Mouse (Mus musculus): ENCODE measurements around the gene Atp1a4.
"Not testable (repeated sequence)": the region's sequence is repeated elsewhere in the genome, so short reads cannot be mapped to it uniquely, and the experiment has no call there.

Gene Atp1a4

DNA sequence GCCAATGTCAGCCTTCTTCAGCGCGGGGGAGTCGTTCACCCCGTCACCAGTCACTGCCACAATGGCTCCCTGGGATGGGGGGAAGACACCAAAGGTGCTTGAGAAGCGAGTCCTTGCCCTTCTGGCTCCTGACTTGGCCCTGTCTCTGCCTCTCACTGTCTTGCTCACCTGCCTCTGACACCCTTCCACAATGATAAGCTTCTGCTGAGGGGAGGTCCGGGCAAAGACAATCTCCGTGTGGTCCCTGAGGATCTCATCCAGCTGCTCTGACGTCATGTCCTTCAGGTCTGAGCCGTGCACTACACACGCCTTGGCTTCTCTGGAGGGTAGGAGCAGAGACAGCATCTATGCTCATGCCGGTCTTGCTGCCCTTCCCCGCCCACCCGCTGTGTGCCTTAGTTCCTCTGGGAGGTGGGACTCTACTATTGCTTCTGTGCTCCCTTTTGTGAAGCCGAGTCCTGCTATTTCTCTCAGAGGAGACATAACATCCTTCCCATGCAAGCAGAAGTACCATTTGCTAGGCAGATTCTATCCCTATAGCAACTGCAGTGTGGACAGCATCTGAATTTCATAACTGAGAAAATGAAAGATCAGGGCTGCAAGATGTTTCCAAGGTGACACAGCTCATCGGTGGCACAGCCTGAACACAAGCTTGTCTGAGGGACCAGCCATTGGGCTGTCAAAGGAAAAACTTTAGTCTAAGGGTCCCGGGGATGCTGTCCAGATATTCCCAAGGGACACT is 21.7 kb upstream of the Atp1a4 start:
- no peak for DNase-seq

DNA sequence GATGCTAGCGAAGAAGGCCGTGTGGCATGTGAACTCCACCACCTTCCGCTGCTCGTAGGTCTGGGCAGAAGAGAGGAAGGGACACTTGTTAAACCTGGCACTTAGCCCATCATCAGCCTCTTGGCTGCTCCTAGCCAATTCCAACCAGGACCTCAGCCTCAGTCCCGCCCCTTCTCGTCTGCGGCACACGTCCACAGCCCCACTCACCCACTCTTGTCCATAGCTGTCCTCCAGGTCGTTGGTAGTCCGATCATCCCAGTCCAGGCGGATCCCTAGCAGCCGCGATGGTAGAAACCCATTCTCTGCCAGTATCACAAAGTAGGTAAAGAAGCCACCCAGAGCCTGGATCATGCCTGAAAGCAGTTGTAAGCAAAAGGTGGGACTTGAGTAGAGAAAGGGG is 20.1 kb upstream of the Atp1a4 start:
- no peak for DNase-seq

DNA sequence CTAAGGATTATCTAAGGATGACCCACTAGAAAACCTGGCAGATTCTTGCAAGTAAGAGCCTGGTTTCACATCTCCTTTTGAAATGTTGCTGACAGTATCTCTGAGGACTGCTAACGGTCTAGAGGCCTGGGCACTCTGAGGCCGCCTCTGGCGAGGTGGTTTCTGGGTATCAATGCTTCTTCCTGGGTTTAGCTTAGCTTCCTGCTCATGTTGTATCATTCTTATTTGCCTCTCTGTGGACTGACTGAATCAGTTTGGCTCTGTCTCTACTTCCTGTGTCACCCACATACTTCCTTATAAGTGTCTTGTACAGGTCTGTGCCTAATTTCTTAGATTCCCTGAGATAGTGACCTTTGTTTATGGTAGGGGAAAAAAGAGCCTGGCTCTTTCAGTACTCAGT is 19.0 kb upstream of the Atp1a4 start:
- no peak for DNase-seq

DNA sequence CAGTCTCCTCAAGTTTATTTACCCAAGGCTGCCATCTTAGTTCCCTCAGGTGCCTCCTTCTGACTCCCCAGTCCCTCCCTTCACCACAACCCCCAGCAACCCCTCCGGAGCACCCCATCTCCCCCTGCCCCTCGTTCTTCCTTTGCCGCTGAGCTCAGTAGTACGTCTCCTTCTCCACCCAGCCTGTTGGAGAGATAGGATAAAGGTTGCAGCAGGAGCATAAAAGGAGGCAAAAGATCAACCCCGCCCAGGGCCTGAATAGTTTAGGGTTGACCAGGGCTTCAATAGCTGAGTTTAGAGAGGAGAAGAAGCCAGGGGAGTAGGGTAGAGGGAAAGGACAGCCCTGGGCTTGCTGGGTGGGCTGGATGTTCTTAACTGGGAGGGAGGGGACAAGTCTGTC is 16.3 kb upstream of the Atp1a4 start:
- no peak for DNase-seq

DNA sequence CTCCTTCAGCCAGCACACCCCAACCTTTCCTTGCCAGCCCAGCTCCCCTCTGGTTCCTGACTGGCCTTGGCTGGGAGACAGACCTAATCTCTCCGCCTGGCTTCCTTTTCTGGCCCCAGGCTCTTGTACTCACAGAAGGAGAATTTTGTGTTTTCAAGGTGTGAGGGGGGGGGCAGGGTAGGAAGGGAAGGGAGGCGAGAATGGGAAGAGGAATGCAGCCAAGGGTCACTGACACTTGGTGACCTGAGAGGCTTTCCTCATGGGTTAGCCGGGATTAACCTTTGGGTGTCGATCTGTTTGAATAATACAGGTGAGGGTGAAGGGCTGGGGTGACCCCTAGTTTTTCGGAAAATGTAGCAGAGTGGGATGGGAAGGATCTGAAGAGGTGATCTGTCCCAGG is 15.9 kb upstream of the Atp1a4 start:
- DNase-seq: no peak

DNA sequence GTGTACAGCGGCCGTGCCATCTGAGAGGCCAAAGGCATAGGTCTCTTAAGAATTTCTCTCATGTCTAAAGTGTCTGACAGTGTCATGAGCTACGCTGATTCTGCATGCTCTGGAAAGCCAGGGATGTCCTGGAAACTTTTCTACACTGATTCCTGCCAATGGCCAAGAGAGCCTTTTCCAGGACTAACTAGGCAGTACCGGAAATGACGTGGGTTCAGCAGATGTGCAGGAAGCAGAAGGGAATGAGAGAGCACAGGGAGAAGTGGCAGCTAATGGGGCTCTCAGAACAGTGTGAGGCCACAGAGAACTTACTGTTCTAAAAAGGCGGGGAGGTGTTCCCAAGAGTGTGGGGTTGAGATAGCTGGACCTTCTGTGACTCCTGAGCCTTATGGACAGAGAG is 15.2 kb upstream of the Atp1a4 start:
- DNase-seq: no peak

DNA sequence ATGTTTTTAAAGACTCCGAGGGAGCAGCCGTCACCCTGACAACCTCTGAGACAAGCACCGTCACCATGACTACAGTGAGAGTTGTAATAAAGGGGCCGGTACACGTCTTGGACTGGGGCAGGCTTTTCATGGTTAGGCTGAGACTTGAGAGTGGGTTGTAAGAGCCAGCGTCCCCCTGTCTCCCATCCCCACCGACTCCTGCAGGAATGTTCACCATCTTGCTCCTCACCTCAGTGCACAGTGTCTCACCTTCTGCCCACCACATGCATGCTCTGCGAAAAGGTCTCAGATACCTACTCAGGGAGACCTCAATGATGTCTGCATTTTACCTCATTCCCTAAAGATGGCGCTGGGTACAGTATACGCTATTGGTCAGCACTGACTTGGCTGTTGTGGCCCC is 13.6 kb upstream of the Atp1a4 start:
- DNase-seq: no peak

DNA sequence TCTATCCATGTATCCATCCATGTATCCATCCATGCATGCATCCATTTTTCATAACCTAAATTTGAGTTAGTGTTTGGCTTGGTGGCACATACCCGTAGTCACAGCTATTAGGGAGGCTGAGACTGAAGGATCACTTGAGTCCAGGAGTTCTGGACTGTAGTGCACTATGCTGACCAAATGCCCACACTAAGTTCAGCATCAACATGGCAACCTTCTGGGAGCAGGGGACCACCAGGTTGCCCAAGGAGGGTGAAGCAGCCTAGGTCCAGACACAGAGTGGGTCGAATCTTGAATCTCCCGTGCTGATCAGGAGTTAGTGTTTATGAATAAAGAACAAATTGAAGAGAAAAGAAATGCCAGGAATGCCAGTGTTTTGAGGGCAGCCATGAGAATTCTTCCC is 13.0 kb upstream of the Atp1a4 start:
- DNase-seq: no peak

DNA sequence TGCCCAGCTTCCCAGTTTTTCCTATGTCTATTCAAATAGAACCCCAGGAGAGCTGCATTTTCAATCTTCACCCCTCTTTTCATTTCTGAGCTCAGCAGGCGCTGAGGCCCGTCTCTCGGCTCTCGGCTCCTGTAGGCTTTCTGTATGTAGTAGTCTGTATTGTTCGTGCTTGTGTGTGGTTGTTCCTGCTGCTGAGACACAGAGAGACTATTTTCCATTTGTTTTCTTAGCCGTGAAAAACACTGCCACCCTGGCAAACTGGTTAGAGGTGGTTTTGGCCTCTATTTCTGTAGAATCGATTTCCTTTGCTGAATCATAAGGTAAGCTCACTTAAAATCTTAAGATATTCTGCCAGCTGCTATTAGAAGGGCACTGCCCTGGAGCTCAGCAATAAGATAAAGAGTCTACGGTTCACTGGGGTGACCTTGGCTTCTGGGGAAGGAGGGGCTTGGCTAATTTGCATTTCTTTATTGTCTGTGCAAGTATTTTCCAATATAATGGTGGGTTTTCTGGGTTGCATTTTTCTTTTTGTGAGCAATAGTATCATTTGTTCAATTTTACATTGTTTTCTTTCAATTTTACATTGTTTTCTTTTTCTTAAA is 3.4 kb upstream of the Atp1a4 start, which contains the start of gene Igsf8:
Igsf8 (plus strand) TSS at position 165 of the 602 bp plus-strand sequence.
- no peak for DNase-seq

DNA sequence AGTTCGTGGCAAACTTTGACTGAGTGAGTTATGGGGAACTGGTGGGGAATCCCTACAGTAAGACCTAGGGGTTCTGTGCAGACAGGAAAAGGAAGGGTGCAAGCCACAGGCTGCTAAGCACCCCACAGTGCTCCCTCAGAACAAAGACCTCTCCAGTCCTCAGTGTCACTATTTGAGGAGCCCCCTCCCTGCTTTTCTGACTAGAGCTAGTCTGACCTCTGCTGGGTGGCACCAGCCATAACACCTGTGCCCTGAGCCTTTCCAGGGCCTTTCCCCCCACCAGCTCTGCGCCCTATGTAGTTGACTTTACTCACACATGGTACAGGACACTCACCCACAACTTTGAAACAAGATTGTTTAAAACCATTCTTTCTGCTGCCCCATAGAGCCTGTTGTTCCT is 10.5 kb downstream of the Atp1a4 start:
- DNase-seq: peak; percentile 32

DNA sequence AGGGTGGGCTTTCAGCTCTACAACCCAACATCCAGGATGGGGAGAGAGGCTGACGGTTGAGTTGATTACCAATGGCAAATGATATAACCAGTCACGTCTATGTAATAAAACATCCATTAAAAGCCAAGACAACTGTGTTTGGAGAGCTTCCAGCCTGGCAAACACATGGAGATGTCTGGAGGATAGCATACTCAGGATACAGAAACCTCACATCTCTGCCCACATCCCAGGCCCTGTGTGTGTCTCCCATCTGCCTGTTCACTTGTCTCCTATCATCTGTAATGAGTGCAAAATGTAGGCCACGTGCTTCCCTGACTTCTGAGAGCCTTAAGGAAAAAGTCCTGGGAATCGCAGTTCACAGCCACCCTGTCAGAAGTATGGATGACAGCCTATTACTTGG is 11.0 kb downstream of the Atp1a4 start:
- DNase-seq: no peak

DNA sequence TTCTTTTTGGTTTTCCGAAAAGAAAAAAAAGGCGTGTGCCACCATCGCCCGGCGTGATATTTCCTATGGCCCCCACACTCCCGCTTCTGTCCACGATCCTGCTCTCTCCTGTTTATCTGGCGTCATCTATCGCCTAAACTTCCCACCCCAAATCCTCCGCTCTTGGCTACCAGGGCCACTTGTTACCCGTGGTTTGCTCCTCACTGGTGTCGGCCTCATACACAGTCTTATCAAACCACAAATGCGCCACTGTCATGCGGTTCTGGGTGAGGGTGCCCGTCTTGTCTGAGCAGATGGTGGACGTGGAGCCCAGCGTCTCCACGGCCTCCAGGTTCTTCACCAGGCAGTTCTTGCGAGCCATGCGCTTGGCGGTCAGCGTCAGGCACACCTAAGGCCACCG is 13.6 kb downstream of the Atp1a4 start:
- DNase-seq: not testable (repeated sequence)

DNA sequence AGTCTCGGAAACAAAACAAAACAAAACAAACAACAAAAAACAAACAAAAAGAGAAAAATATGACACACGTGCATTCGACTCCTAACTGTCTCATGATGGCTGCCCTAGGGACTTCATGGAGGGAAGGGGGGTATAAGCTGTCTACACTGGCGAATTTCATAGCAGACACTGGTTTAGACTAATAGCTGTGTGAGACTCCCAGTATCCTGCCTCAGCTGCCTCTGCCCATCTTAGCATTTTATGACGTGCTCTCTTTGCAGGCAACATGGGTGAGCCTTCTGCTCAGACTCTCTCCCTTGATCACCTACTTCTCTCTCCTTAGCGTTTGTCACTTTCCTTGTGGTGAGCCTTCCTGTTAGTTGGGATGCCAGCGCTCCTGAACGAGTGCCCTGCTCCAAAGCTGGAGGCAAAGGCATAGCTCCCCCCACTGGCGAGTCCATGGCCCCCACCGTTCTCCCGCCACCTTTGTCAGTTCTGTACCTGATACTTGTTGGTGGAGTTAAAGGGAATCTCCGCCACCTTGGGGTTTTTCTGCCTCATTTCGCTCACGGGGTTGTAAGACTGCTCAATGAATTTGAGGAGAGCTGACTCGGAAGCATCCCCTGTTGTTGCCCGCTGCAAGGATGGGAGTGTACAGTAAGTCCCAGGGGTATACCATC is 14.5 kb downstream of the Atp1a4 start:
- peak; percentile 56 for DNase-seq

DNA sequence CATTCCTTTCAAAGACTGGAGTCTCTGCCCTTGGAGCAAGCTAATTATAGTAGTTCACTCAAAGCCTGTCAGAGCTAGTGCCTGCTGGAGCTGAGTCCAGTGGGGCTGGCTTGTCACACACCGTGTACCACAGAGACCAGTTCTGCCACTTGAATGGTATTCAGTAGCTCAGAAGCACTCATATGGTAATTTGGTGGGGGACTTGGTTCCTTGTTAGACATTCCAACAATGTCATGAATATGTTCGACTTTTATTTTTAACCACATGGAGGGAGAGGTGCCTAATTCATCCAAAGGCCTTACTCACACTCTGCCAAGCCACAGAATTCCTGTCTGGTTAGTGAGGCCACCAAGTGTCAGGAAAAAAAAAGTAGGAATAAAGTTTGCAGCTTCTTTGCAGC is 15.8 kb downstream of the Atp1a4 start:
- DNase-seq: no peak

DNA sequence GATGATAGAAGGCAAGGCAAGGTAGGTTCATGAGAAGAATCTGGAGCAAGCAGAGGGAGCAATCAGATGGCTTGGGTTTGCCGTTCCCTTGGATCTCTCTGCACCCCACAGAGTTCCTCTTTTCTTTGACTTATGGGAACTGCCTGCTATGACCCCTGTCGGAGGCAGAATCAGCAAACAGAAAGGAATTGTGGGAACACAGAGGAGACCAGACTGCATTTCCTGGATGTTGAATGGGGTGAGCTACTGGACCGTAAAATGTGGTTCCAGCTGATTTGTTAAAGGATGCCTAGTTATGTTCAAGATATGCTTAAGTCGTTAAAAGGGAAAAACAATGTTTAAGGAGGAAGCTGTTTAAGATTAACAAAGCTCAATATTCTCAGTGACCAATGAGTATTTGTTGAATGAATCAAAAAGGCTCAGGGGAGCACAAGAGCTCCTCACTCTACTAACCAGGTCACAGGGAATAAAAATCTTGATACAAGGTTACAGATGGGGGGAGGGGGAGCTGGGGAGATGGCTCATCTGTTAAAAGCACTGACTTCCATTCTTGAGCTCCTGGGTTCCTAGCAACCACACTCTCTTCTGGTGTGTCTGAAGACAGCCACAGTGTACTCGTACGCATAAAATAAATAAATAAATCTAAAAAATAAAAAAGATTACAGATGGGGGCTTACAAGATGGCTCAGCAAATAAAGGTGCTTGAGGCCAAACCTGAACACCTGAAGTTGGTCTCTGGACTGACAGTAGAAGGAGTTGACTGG is 17.1 kb downstream of the Atp1a4 start:
- DNase-seq: no peak

DNA sequence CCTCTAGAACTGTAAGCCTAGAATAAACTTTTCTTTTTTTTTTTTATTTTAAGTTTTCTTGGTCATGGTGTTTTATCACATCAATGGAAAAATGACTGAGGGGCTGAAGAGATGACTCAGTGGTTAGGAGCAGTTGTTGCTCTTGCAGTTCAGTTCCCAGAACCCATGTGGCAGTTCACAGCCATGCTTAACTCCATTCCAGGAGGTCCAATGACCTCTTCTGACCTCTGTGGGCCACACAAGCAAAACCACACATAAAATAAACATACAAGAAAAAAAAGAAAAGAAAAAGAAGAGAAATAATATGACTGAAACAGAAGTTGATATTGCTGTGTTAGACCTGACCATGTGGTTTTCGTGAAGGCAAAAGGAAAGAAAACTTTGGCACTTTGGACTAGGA is 29.0 kb downstream of the Atp1a4 start:
- DNase-seq: no peak

DNA sequence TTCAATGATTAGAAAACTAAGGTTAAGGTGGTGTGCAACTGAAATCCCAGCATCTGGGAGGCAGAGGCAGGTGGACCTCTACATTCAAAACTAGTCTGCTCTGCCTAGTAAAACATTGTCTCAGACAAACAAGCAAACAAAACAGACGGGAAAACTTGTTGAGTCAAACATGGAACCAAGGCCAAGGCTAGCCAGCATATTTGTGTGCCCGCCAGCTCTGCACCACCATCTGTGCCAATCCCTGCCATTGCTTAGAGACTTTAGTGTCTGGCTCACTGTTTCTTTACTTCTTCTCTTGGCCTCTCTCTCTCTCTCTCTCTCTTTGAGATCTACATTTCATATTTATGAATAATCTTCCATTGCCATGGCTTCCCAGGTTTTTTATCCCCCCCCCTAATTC is 30.0 kb downstream of the Atp1a4 start:
- DNase-seq: no peak

DNA sequence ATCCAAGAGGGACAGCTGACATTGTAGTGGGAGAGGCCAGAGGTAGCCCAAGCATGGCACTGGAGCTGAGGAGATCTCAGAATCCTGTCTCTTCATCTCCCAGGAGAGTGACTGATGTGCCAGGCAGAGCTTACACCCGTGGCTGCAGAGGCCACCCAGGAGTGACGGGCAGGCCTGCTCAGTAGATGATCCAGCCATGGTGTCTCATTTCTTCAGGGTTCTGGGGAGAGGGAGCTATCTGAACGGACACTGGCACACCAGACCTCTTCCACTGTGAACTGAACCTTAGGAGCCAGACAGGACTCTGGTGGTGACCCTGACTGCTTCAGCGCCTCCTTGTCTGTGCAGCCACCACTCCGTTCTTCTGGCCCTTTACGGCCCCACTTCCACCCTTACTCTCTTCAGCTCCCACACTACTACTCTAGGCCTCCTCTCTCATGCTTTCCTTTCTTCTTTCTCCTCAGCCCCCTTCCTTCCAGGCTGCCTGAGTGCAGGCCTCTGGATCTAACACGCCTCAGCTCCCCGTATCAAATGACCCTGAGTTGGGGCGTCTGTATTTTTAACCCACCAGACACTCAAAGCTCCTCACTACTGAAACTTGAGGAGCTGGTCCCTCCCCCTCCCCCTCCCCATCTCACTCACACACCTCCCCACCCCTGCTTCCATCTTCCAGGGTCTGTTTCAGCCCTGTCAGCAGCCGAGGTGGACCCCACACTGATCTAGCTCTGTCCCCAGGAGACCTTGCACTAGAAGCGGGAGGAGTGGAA is 36.7 kb downstream of the Atp1a4 start:
- no peak for DNase-seq

DNA sequence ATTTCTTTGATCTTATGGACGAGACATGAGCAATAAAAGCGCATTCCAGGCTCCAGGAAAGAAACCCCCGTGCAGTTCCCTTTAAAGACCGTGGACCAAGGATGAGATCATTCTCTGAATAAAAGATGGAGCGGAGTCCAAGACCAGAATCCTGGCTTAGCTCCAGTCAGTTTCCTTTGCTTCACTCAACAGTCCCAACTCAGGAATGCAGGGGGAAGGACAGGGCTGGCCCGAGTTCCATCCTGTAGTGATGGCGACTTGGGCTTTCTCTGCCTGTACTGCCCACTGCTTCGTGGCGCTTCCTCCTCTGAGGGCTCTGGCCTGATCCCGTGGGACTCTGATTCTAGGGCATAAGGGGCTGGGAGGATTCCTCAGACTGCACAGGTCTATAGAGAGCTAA is 37.8 kb downstream of the Atp1a4 start:
- DNase-seq: peak; percentile 78

DNA sequence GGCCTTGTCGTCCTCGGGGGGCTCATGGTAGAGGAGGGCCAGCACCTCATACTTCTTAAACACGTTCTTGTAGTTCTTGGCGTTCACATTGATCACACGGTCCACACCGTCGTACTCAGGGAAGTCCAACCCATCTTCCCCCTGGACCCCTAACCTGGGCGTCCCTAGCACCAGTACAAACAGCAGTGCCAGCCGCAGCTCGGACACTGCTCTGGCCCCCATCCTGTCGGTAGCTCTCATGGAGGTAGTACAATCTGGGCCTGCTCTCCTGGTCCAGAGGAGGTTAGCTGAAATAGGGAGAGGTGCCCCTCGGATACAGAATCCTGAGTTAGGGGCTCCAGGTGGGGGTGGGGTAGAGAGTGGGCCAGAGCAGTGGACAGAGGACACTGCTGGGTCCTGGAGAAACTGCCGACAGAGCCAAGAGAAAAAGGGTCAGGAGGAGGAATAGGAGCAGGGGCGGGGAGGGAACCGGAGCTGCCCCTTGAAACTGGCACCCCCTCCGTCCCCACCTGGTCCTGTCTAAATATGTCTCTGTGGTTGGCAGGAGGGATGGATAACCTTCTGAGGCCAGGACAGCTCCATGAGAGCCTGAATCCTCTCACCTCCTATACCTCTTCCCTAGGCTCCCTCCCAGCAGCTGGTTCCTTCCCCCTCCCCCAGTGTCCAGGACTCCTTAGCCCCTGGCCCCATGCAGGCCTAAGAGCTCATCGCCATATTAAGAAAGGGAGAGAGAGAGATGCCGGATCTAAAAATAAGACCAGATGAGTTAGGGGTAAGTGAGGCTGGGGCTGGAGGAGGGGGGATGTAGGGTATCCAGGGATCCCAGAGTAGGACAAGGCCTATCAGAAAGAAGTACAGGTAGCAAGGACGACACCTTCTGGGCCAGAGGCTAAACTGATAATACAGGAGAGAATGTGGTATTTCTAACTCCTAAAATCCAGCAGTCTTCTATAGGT is 38.5 kb downstream of the Atp1a4 start, which contains the start of gene Casq1:
Casq1 (minus strand) TSS at position 418 of the 956 bp plus-strand sequence.
- DNase-seq: no peak

DNA sequence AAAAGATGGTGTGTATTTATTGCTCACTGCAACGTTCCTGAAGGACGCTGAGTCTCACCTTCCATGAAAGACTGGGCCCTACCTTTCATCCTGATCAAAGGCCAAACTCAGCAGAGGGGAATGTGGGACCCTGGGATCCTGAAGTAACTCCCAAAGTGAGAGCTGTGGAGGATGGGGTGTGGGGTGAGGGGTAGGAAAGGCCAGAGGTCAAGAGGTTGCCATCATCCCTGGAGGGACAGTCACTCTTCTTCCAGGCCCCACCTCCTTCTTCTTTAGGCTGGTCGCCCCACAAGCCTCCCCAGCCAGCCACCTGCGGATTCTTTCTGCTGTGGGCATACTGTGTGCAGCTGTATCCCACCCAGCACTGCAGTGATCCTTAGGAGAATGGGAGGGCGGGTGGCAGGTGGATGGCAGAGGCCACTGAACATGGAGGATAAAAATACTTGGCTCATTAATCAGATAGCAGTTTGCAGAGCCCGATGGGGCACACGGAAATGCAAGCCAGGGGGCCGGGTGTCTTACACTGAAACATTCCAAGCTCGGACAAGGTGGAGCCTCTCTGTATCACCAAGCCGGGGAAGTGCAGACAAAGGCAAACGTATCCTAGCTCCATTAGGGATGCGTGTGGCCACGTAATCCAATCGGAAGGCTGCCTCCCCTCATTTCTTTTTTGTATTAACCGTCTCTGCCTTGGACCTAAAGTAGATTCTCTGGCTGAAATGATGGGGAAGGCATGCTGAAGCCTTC is 39.9 kb downstream of the Atp1a4 start:
- no peak for DNase-seq

All from lung, postnatal 14 days (tissue).